Mouse (Mus musculus): ENCODE results near the gene Atxn2.
"Not testable (repeated sequence)": the region's sequence is repeated elsewhere in the genome, so short reads cannot be mapped to it uniquely, and the experiment has no call there.

Atxn2 gene

DNA sequence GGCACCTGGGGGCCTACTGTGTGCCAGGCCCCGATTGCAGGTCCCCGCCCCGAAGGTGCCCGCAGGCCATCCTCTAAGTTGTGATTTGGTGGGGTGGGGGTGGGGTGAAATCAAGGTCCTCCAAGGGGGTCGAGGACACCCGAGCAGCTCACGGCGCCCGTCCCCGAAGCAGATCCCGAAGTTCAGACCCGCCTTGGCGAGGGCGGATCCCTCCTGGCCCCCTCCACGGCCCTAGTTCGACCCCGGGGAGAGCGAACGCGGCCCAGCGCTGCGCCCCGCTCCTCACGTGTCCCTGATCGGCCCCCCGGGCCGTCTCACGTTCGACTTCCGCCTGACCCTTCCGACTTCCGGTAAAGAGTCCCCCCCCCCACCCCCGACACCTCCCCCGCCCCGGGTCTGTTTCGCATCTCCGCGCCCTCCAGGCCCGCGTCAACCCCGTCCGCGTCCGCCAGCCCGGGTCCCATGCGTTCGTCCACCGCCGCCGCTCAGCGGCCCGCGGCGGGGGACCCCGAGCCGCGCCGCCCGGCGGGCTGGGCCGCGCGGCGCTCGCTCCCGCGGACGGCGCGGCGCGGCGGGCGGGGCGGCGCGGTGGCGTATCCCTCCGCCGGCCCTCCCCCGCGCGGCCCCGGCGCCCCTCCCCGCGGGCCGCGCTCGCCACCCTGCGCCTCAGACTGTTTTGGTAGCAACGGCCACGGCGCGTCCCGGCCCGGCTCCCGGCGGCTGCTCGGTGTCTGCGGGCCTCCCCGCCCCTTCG, at the start of gene Atxn2:
Gene Atxn2 (plus strand): TSS at position 164 of the 754 bp plus-strand sequence.
- DNase-seq = peak; percentile 89

DNA sequence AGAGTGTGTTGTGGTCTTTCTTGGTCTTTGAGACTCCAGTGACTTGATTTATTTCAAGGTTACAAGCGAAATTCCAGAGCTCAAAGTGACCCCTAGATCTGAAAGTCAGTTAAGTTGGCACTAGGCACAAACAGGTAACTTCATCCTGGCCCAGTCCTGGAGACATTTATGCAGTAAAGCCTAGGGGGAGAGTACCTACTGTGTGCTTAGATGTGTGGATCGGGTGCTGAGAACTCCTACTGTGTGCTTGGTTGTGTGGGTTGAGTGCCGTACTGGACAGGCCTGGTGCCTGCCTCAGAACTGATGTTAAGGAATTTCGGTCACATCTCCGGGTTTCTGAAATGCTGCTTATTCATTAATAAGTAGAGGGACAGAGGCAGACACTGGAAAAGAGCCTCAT, 49.6 kb upstream of the Atxn2 start:
- DNase-seq = no peak

DNA sequence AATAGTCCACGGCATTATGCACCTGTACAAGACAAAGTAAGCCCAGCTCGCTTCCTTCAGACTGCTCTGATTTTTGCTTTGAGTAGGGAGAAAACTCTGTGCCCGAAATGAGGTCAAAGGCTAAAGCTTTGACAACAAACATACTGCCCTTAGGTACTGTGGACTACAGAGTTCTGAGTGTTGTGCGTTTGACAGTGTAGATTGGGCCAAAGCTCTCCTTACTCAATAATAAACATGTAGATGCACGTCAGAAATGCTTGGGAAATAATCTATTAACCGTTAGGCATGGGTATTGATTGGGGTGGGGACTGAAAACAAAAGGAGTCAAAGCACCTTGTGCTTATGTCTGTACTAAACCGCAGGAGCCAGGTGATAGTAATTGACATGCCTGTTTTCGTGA, 47.7 kb upstream of the Atxn2 start:
- DNase-seq = no peak

DNA sequence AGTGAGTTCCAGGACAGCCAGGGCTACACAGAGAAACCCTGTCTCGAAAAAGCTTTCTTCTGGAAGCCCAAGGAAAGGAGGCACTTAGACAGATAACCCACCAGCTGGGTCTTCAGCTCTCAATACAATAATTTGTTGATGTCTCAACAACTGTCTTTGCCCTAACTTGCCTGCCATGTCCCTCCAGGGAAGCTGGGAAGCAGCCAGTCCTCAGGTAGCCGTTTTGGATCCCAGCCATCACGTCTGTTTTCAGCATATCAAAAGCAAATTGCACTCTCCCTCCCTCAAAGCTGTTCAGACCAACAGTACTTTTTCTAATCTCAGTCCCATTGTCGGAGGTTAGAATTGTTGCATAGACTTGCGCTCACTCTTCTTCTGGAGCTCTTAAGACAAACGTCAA, 47.1 kb upstream of the Atxn2 start:
- no peak for DNase-seq

DNA sequence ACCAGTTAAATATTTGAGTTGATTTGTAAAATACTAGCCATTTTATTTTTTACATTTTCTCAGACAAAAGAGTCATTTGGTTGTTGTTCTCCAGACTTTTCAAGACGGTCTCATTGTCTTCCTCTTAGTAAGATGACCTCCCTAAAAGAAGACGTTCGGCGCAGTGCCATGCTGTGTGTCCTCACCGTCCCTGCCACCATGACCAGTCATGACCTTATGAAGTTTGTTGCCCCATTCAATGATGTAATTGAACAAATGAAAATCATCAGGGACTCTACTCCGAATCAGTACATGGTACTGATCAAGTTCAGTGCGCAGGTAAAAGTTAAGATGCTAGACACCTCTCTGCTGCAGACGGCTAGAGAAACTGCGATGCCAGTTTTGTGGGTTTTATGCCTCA, 46.2 kb upstream of the Atxn2 start:
- no peak for DNase-seq

DNA sequence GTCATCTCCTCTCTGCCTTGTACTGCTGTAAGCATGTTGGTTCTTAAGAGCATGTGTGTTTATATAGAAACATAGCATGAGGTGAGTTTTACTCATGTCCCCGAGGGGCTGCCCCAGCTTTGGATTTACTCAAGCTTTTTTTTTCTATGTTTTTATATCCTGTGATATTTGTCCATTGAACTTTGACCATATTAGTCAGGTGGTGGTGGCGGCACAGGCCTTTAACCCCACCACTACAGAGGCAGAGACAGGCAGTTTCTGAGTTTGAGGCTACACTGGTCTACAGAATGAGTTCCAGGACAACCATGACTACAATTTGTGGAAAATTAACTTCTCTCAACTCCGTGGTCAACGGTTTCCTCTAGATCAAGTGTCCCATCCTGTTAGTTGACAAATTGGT, 44.1 kb upstream of the Atxn2 start:
- no peak for DNase-seq

DNA sequence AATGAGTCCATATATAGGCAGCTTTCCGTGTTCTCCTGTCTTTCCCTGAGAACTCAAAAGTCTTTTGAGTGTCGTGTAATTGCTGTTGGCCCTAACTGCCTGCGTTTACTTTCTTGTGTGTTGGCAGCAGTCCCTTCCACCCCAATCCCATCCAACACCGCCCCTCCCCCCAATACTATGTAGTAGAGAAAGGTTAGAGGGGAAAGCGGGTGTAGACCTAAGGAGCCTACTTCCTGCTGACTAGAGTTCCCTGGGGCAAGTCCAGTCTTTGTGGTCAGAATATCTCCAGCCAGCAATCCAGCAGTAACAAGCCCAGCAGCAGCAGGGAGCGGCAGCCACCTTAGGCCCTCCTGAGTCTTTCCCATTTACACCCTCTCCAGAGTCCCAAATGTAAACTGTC, 42.7 kb upstream of the Atxn2 start:
- DNase-seq = peak; percentile 46

DNA sequence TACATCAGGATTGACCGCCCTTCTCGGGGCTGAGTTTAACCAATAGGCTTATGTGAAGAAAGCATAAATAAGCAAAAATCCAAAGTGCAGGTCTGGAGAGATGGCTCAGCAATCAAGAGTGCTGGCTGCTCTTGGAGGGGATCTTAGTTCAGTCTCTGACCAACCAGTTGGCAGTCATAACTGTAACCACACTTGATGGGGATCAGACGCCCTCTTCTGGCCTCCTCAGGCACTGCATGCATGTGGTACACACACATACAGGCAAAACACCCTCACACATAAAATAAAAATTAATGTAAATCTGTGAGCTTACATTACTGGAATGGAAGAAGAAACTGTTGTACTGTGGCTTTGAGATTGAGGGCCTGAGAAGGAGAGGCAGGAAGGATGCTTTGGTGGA, 40.7 kb upstream of the Atxn2 start:
- peak; percentile 41 for DNase-seq

DNA sequence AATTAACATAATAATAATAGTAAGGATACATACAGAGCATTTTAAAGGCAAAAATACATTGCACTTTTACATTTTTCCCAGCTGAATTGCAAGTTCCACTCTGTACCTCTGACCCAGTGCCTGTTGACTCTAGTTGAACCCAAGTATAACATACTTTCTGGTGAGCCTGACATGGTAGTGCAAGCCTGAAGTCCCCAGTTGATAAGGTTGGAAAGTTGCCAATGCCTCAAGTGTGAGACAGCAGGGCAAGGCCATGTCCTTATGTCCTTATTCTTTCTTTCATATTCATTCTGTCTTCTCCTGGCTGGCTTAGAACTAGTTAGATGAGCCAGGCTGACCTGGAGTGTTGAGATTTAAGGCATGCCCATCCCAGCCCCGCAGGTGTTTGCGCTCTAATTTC, 28.9 kb upstream of the Atxn2 start:
- no peak for DNase-seq

DNA sequence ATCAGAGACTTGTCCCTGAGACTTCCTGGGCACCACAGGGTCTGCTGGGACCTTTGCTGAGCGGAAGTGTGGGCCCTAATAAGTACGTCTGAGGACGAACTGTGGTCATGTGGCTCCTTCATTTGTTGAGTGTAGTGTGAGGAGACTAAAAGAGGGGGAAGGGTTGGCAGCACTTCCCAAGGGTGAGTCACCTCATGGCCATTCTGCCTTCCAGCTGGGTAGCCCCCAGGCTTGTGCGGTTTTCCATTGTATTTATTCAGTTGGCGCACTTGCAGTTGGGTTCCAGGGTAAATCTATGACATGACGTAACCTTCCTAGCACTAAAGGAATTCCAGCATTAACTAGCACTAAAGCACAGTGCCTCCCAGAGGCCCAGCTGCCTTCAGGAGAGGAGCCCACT, 25.6 kb upstream of the Atxn2 start:
- DNase-seq = peak; percentile 32

DNA sequence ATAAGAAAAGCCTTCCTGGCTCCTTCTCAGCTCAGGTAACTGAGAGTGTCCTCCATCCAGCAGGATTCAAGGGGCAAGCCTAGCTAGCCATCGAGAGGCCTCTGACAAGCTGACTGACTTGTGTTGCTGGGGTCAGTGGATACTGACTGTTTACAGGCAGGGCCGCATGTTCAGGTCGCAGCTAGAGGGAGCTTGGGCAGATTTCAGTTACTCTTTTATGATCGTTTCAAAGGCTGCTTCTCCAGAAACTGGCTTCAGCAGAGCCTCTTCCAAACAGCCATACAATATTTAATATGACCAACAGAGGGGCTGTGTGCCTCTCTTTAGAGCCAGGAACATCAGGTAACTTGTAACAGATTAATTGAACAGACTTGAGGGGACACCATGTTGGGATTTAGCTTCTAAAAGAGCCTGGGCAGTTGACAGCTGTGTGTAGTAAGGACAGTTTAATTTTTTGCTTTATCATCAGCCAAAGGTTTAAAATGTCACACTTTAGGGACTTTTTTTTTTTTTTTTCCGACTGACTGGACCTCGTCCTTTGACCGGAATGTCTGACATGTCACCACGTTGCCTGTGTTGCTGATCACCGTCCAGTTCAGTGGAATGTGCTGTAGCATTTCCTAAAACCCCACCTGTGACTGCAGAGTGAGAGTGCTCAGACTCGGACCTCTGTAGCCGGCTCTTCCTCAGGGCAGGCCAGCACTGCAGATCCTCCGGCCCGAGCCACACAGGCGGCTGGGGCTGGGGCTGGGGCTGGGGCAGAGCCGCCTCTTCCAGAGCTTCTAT, 24.8 kb upstream of the Atxn2 start:
- DNase-seq = peak; percentile 19

DNA sequence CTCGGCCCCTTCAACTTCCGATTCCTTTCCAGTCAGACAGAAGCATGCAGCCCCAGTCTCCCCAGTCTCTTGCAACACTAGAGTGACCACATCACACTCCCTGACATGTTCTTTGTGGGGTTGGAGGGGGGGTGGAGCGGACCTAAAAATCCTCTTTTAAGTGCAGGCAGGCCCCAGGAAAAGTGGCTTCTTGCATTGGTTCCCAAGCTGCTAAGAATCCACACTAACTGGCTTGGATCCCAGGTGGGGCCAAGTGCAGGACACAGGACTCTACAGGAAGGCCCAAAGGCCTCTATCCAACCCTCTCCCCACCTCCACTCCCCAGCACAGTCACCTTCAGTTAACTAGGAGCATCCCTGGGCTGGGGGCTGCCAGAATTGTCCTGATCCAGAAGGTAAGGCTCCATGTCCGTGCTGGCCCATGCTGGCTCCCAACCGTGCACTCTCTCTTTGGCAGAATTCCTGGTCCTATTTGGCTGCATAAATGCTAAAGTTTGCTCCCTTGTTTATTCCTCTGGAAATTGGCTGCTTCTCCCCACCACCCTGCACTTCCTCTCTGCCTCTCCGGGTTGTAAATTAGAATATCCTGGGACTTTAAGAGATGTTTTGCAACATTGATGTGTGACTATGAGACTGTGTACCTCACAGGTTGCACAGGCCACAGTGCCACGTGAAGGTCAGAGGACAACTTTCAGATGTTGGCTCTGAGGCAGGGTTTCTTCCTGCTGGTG, 20.5 kb upstream of the Atxn2 start:
- DNase-seq = peak; percentile 69

DNA sequence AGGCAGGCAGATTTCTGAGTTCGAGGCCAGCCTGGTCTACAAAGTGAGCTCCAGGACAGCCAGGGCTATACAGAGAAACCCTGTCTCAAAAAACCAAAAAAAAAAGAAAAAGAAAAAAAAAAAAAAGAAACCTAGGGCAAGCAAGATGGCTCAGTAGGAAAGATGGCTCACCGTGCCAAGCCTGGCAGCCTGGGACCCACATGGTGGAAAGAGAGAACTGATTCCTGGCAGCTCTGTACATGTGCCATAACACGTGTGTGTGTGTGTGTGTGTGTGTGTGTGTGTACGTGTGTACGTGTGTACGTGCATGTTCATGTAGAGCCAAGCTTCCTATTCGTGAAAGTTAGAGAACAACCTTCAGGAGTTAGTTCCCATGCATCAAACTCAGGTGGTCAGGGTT, 19.7 kb upstream of the Atxn2 start:
- not testable (repeated sequence) for DNase-seq

DNA sequence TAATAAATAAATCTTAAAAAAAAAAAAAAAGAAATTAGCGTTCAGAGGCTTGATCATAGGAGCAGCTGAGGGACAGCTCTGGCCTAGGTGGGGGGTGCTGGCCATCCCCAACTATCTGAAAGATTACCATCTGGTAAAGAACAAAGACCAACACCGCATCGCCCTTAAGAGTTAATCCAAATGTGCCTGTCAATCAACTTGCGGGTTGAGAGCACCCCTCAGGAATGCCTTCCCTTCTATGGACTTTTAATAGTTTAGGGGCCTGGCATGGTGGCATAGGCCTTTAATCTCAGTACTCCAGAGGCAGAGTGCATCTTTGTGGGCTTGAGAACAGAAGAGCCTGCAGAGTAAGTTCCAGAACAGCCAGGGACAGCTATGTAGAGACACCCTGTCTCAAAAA, 18.2 kb upstream of the Atxn2 start:
- no peak for DNase-seq

DNA sequence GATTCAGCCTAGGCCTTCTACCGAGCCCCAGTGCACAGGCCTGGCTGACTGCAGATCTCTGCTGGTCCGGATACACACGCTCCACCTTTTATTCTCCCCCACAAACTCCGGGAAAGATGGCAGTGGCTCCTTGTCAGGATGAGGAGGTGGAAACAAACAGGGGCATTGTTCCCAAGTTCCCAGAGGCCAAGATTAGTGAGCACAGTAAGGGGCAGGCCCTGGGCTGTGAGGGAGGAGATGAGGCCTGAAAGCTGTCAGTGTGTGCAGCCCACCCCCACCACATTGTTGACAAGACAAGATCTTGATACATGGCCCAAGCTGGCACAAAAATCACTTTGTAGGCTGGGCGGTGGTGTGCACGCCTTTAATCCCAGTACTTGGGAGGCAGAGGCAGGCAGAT, 14.4 kb upstream of the Atxn2 start:
- no peak for DNase-seq

DNA sequence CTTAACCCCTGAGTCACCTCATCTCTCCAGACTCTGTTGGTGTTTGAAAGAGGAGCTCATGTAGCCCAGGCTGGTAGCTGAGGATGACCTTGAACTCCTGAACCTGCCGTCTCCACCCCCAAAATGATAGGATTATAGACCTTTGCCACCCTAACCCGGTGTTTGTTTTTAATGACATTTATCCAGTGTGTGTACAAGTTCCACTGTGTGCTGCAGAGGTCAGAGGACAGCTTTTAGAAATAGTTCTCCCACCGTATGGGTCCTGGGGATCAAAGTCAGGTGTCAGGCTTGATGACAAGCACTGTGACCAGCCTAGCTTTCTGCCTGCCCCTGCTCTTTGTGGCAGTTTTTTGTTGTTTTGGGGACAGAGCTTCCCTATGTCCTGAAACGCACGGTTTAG, 11.2 kb upstream of the Atxn2 start:
- DNase-seq = no peak

DNA sequence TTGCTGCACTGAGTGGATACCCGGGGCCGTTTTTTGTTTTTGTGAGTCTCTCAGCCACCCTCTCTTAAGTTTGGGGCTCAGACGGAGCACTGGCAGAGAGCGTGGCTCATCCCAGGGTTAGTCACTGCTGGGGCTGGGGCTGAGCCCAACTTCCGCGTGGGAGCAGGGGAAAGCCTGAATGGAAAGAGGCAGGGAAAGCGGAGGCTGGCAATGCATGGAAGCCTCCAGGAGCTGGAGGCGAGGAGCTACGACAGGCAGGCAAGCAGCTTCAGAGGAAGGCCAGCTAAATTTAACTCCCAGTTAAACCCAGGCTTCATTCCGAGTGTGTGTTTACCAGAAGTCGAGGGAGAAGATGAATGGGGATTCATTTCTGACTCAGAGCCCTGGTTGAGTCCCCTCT, 10.6 kb upstream of the Atxn2 start:
- peak; percentile 48 for DNase-seq

DNA sequence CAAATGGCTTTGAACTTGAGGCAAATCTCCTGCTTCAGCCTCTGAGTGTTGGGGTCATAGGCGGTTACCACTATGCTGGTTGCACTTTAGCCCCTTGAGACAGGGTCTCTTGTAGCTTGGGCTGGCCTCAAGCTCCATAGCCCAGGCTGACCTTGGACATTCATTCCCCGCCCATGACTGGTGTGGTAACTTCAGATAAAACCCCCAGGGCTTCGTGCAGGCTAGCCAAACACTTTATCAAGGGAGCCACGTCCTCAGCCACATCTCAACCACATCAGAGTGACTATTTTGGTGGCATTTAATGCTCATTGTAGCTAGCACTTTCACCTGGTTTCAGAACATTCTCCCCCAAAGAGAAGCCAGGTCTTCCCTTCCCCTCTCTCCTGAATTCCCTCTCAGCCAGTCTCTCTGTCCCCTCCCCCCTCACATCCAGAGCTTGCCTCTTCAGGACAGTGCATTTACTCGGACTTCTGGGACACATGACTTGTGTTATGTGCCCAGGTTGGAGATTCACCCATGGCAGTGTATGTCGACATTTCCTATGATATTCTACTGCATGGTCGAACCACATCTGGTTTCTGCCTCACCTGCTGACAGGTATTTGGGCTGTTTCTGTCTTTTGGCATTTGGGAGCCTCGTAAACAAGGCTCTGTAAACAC, 9.9 kb upstream of the Atxn2 start:
- no peak for DNase-seq

DNA sequence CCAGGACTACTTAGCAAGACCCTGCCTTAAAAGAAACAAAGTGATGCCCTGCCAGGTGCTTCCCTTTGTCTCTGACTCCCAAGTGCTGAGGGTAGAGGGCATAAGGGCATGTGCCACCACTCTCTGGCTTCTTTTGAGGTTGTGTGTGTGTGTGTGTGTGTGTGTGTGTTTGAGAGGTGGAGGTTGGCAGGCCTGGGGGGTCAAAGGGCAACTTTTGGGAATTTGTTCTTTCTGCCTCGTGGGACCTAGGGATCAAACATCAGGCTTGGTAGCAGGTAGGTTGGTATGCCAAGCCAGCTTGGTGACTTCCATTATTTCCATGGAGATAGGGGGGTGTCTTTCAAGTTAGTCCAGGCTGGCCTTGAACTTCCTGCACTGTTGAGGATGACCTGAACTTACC, 7.8 kb upstream of the Atxn2 start:
- DNase-seq = no peak

DNA sequence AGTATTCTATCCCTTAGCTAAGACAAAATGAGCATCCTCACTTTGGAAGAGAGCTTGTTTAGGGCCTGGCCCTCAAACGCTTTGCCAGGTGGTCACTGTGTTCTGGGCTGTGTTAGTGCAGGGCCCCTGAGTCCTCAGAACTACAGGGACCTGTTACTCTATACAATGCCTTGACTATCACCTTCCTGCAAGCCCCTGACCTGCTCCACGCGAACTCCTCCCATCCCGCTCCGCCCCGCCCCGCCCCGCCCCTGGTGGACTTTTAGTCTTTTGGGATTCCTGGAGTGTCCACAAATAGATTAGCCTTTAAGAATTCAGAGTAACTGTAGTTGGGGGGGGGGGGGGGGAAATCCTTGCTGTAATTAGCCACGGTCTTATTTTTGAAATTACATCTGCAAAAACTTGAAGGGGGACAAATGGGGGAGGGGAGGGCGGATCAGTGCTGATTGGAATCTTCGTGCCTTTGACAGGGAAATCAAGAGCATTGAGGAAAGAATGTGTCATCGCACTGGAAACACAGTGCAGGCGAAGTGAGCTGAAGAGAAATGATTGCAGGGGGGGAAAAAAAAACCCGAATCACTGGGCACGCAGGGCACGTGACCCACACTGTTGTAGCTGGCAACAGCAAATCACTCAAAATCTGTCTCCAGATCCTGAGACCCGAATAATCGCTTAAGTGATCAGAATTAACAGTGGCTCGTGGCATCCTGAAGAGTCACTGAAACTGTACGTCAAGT, 6.5 kb upstream of the Atxn2 start:
- DNase-seq = peak; percentile 18

DNA sequence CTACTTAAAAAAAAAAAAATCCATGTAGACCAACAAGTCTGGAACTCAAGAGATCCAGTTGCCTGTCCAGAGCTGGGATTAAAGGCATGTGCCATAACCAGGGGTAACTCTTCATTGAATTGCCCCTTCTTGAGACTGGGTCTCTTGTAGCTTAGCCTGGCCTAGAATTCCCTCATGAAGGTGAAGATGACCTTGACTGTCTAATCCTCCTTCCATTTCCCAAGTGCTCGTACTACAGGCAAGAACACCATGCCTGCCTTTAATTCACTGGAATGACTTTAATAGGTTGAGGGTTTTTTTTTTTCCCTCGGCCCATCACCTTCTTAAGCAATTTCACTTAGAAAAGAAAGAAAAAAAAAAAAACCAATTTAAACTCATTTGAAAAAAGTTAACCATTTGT, 735 bp upstream of the Atxn2 start:
- DNase-seq = no peak

DNA sequence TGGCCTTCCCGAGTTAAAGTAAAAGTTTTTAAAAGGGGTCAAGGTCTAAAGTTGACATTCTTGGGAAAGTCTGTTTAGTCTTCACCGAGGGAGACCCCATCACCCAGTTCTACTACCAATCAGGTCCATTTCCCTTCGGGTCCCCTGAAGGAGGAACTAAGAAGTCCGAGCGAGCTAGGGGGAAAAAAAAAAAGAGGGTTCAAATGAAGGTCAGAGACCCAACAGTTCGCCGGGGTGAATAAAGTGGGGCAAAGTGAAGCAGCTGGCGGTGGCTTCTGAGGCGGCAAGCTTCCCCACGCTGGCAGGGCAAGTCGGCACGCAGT, 325 bp upstream of the Atxn2 start:
- no peak for DNase-seq

DNA sequence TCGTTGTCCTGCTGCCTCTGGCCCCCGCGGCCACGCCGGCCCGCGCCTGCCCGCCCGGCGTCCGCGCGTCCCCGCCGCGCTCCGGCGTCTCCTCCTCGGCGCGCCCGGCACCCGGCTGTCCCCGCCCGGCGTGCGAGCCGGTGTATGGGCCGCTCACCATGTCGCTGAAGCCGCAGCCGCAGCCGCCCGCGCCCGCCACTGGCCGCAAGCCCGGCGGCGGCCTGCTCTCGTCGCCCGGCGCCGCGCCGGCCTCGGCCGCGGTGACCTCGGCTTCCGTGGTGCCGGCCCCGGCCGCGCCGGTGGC, 743 bp downstream of the Atxn2 start:
- no peak for DNase-seq
